Mouse (Mus musculus) limb, embryonic 15.5 days (tissue): Measurements from ENCODE around the gene Slc40a1. TPM values are rescaled to one million over a fixed set of nuclear protein-coding genes. Genes with fewer than 3 reads are reported as not detected.

Source experiments
- ATAC-seq: fragments of 200-750 bp; cut with Nextera tagmentation; 2 replicates; pipeline ENCODE4 v1.8.0; 2017; ENCODE audit warnings: low read depth, moderate TSS enrichment; ENCODE audit not compliant: insufficient number of reproducible peaks, low FRiP score, low TSS enrichment
- H3K27ac ChIP-seq: fragments of 300-500 bp; sonication (generic); 2 replicates; pipeline ENCODE4 v1.5.1; 2015; ENCODE audit warnings: moderate library complexity, mild to moderate bottlenecking, inconsistent platforms
- H3K27me3 ChIP-seq: fragments of 300-500 bp; sonication (generic); 2 replicates; pipeline ENCODE4 v1.6.1; 2015; ENCODE audit warnings: inconsistent platforms
- H3K36me3 ChIP-seq: fragments of 300-500 bp; sonication (generic); 2 replicates; pipeline ENCODE4 v1.6.1; 2015; ENCODE audit warnings: inconsistent platforms
- H3K4me1 ChIP-seq: fragments of 300-500 bp; sonication (generic); 2 replicates; pipeline ENCODE4 v1.6.1; 2015; ENCODE audit warnings: inconsistent platforms
- H3K4me2 ChIP-seq: fragments of 300-500 bp; sonication (generic); 2 replicates; pipeline ENCODE4 v1.6.1; 2015; ENCODE audit warnings: mild to moderate bottlenecking, inconsistent platforms
- H3K4me3 ChIP-seq: fragments of 300-500 bp; sonication (generic); 2 replicates; pipeline ENCODE4 v1.5.1; 2015; ENCODE audit warnings: mild to moderate bottlenecking, inconsistent platforms
- H3K9ac ChIP-seq: fragments of 300-500 bp; sonication (generic); 2 replicates; pipeline ENCODE4 v1.6.1; 2015; ENCODE audit warnings: inconsistent platforms
- H3K9me3 ChIP-seq: fragments of 300-500 bp; sonication (generic); 2 replicates; pipeline ENCODE4 v1.6.1; 2016; ENCODE audit warnings: inconsistent platforms
- WGBS: fragments of 180-500 bp; shearing (Covaris S2); methylation state at CpG from one replicate; pipeline ENCODE4 v1.1.7; 2015; 5-methylcytosine and 5-hydroxymethylcytosine counted together
- polyA plus RNA-seq: library from polyadenylated mRNA; unstranded; fragments of >200 nt; fragmentation: Nextera tagmentation; extraction: Ambion mirVana; gene quantifications from 2 replicates; pipeline ENCODE4 v1.2.1, GENCODE M21; 2015

Slc40a1 gene
- polyA plus RNA-seq, 1 experiment from 2014 or later, result 51.7 TPM

GRCm38 (mm10) chr1:45917136-45917803 is 9.1 kb downstream of the Slc40a1 start:
- ATAC-seq, result no peak
- Histone ChIP-seq H3K27me3 (no peaks in the 10 kb centered on the region), H3K9me3 (no peaks in the 10 kb centered on the region), H3K9ac (no peak overlapping the region), H3K4me3 (no peak overlapping the region), H3K4me2 (no peak overlapping the region), H3K4me1 (no peaks in the 10 kb centered on the region), H3K36me3 (no peaks in the 10 kb centered on the region), H3K27ac (no peak overlapping the region)
- 73% methylated on average over 4 of the region's 4 CpGs for WGBS

GRCm38 (mm10) chr1:45916174-45916573 is 10.1 kb downstream of the Slc40a1 start:
- Histone ChIP-seq H3K9ac (no peak overlapping the region), H3K9me3 (no peaks in the 10 kb centered on the region), H3K4me1 (no peaks in the 10 kb centered on the region), H3K27ac (no peak overlapping the region), H3K27me3 (no peaks in the 10 kb centered on the region), H3K4me3 (no peak overlapping the region), H3K36me3 (no peaks in the 10 kb centered on the region), H3K4me2 (no peak overlapping the region)
- ATAC-seq, result no peak
- 64% methylated on average over 3 of the region's 3 CpGs for WGBS

GRCm38 (mm10) chr1:45914236-45914635 is 12.1 kb downstream of the Slc40a1 start:
- no peaks in the 10 kb centered on the region for H3K9me3 ChIP-seq
- H3K36me3 ChIP-seq, result no peaks in the 10 kb centered on the region
- no peak for ATAC-seq
- no peak overlapping the region for H3K4me3 ChIP-seq
- H3K27me3 ChIP-seq, result no peaks in the 10 kb centered on the region
- no peaks in the 10 kb centered on the region for H3K4me1 ChIP-seq
- H3K4me2 ChIP-seq, result no peak overlapping the region
- 91% methylated on average over 4 of the region's 4 CpGs for WGBS
- no peak overlapping the region for H3K9ac ChIP-seq
- H3K27ac ChIP-seq, result no peak overlapping the region

GRCm38 (mm10) chr1:45905107-45905821 is 21.1 kb downstream of the Slc40a1 start:
- Histone ChIP-seq H3K4me2 (no peak overlapping the region), H3K27me3 (no peaks in the 10 kb centered on the region), H3K4me1 (peaks cover 7% of the 10 kb centered on the region), H3K9me3 (no peaks in the 10 kb centered on the region), H3K36me3 (no peaks in the 10 kb centered on the region), H3K27ac (peak overlapping the region; percentile 33; the same call in 1 of the 2 replicates), H3K4me3 (no peak overlapping the region), H3K9ac (no peak overlapping the region)
- ATAC-seq, result peak; percentile 52; the same call in 1 of the 2 replicates
- WGBS, result 17% methylated on average over 5 of the region's 5 CpGs

GRCm38 (mm10) chr1:45904161-45904560 is 22.2 kb downstream of the Slc40a1 start:
- no peaks in the 10 kb centered on the region for H3K36me3 ChIP-seq
- ATAC-seq, result no peak

GRCm38 (mm10) chr1:45898044-45898443 is 28.3 kb downstream of the Slc40a1 start:
- WGBS, result 45% methylated on average over 1 of the region's 1 CpGs
- Histone ChIP-seq H3K27me3 (no peaks in the 10 kb centered on the region), H3K27ac (no peak overlapping the region), H3K4me3 (no peak overlapping the region), H3K36me3 (no peaks in the 10 kb centered on the region), H3K4me1 (no peaks in the 10 kb centered on the region), H3K9ac (no peak overlapping the region), H3K4me2 (no peak overlapping the region), H3K9me3 (no peaks in the 10 kb centered on the region)
- no peak for ATAC-seq

More at GRCm38 (mm10) chr1:45904161-45904560, 22.2 kb downstream of the Slc40a1 start:
- H3K4me3 ChIP-seq, result no peak overlapping the region
- H3K4me2 ChIP-seq, result no peak overlapping the region
- H3K4me1 ChIP-seq, result peaks cover 7% of the 10 kb centered on the region
- no peaks in the 10 kb centered on the region for H3K27me3 ChIP-seq
- H3K27ac ChIP-seq, result no peak overlapping the region
- 72% methylated on average over 3 of the region's 3 CpGs for WGBS
- H3K9me3 ChIP-seq, result no peaks in the 10 kb centered on the region
- H3K9ac ChIP-seq, result no peak overlapping the region

- Histone ChIP-seq H3K4me3 (no peak overlapping the region), H3K27ac (peak overlapping the region; percentile 69), H3K4me2 (no peak overlapping the region), H3K9me3 (no peaks in the 10 kb centered on the region), H3K9ac (no peak overlapping the region), H3K4me1 (no peaks in the 10 kb centered on the region), H3K36me3 (no peaks in the 10 kb centered on the region), H3K27me3 (no peaks in the 10 kb centered on the region)
- peak; percentile 85 for ATAC-seq
- 34% methylated on average over 6 of the region's 6 CpGs for WGBS
Measured at GRCm38 (mm10) chr1:45894168-45894912, 32.0 kb downstream of the Slc40a1 start.

- H3K36me3 ChIP-seq, result no peaks in the 10 kb centered on the region
- no peaks in the 10 kb centered on the region for H3K9me3 ChIP-seq
- H3K27ac ChIP-seq, result no peak overlapping the region
- H3K4me3 ChIP-seq, result no peak overlapping the region
- H3K4me1 ChIP-seq, result no peaks in the 10 kb centered on the region
- no peak overlapping the region for H3K9ac ChIP-seq
- no peak overlapping the region for H3K4me2 ChIP-seq
- no peaks in the 10 kb centered on the region for H3K27me3 ChIP-seq
- 48% methylated on average over 2 of the region's 2 CpGs for WGBS
- no peak for ATAC-seq
Measured at GRCm38 (mm10) chr1:45891986-45892385, 34.3 kb downstream of the Slc40a1 start.

- no peak within 1 kb of the TSS for H3K9ac ChIP-seq
- no peak for ATAC-seq
- H3K9me3 ChIP-seq, result no peaks in the 10 kb centered on the region
- no peak within 1 kb of the TSS for H3K4me2 ChIP-seq
- peak within 1 kb of the TSS; percentile 54; the same call in 1 of the 2 replicates for H3K27ac ChIP-seq
- no peaks in the 10 kb centered on the region for H3K27me3 ChIP-seq
- no peaks in the 10 kb centered on the region for H3K4me1 ChIP-seq
- no peaks in the 10 kb centered on the region for H3K36me3 ChIP-seq
- H3K4me3 ChIP-seq, result no peak within 1 kb of the TSS
Measured at GRCm38 (mm10) chr1:45890173-45890572, 36.1 kb downstream of the Slc40a1 start, which contains the start of gene Gm5269. TSS of gene Gm5269 (minus strand) at chr1:45890273.

- 70% methylated on average over 9 of the region's 9 CpGs for WGBS
- Histone ChIP-seq H3K9ac (no peak overlapping the region), H3K4me3 (no peak overlapping the region), H3K9me3 (no peaks in the 10 kb centered on the region), H3K4me1 (no peaks in the 10 kb centered on the region), H3K4me2 (no peak overlapping the region), H3K27me3 (no peaks in the 10 kb centered on the region), H3K36me3 (no peaks in the 10 kb centered on the region), H3K27ac (no peak overlapping the region)
- ATAC-seq, result no peak
Measured at GRCm38 (mm10) chr1:45886800-45887199, 39.5 kb downstream of the Slc40a1 start.

GRCm38 (mm10) chr1:45883378-45883777 is 42.9 kb downstream of the Slc40a1 start:
- ATAC-seq, result no peak
- no peaks in the 10 kb centered on the region for H3K9me3 ChIP-seq
- H3K27ac ChIP-seq, result no peak overlapping the region
- no peaks in the 10 kb centered on the region for H3K27me3 ChIP-seq
- no peaks in the 10 kb centered on the region for H3K4me1 ChIP-seq
- H3K4me3 ChIP-seq, result no peak overlapping the region
- no peaks in the 10 kb centered on the region for H3K36me3 ChIP-seq
- no peak overlapping the region for H3K9ac ChIP-seq
- no peak overlapping the region for H3K4me2 ChIP-seq

GRCm38 (mm10) chr1:45882076-45882475 is 44.2 kb downstream of the Slc40a1 start:
- Histone ChIP-seq H3K27ac (no peak overlapping the region), H3K36me3 (no peaks in the 10 kb centered on the region), H3K9ac (no peak overlapping the region), H3K4me1 (no peaks in the 10 kb centered on the region), H3K4me2 (no peak overlapping the region), H3K9me3 (no peaks in the 10 kb centered on the region), H3K27me3 (no peaks in the 10 kb centered on the region), H3K4me3 (no peak overlapping the region)
- WGBS, result 30% methylated on average over 6 of the region's 6 CpGs
- no peak for ATAC-seq
